Mouse (Mus musculus) frontal cortex, postnatal 14 days (tissue): ENCODE measurements at regions not wholly inside any gene's neighbourhood (a gene's known extent, or its start where the extent isn't known, plus 50 kb on each side); places are given as distances from the start of the nearest gene placed in this dataset.

Experiments
- DNase-seq, 2 experiments: peaks; one replicate each; pipeline ENCODE4 v3.0.0; 2022; ENCODE audit warnings: low spot score in 2 of 2

- DNase-seq = no peak
These were observed 718.7 kb downstream of the Trhde start for GRCm38 (mm10) chr10:114083441-114083840.

GRCm38 (mm10) chr10:114041991-114042390 is 760.1 kb downstream of the Trhde start:
- no peak for DNase-seq

- DNase-seq = no peak
These were observed 788.7 kb downstream of the Trhde start for GRCm38 (mm10) chr10:114013427-114013826.

GRCm38 (mm10) chr10:113985376-113985775 is 816.7 kb downstream of the Trhde start:
- no peak for DNase-seq

- no peak for DNase-seq
These were observed 829.3 kb downstream of the Trhde start for GRCm38 (mm10) chr10:113972826-113973225.

- peak in 1 of 2 experiments; percentile 5 for DNase-seq
These were observed 855.3 kb downstream of the Trhde start for GRCm38 (mm10) chr10:113946801-113947200.

GRCm38 (mm10) chr10:113939524-113939923 is 862.6 kb downstream of the Trhde start:
- no peak for DNase-seq

- peak in 1 of 2 experiments; percentile 5 for DNase-seq
These were observed 871.8 kb downstream of the Trhde start for GRCm38 (mm10) chr10:113930201-113930790.

- no peak for DNase-seq
These were observed 885.4 kb downstream of the Trhde start for GRCm38 (mm10) chr10:113916705-113917104.

- DNase-seq = no peak
These were observed 899.4 kb downstream of the Trhde start for GRCm38 (mm10) chr10:113902744-113903143.

GRCm38 (mm10) chr10:113874419-113875161 is 927.5 kb downstream of the Trhde start:
- no peak for DNase-seq

GRCm38 (mm10) chr10:113824596-113824995 is 895.8 kb upstream of the Atxn7l3b start:
- DNase-seq = no peak
